In genomic region chr9:63462296-63462695, GRCm38 (mm10) we compare ENCODE assay signal across 9 mouse cellular contexts.
DNase-seq lines count a peak whose midpoint lies in the region; ATAC-seq and TF ChIP-seq lines count a peak whose summit lies in the region.
"Had no signal": no experiment of that assay in that cellular context is flagged by ENCODE, and none has a peak within 500 bp of the region (broad histone marks: within the 10 kb centered on the region; RNA-seq: fewer than 3 reads in every experiment).

No protein-coding gene starts in this region.

- no peak overlapping the region for H3K9ac ChIP-seq in kidney, postnatal 0 days (ENCODE audit: low read depth, low read length)
- no peak overlapping the region for H3K9ac ChIP-seq in liver, embryonic 13.5 days
- H3K9ac ChIP-seq: lung, embryonic 15.5 days had no signal

- H3K9me3 ChIP-seq in kidney, postnatal 0 days (replicated peaks; ENCODE audit: low read length): no peaks in the 10 kb centered on the region
- H3K9me3 ChIP-seq in liver, embryonic 13.5 days (replicated peaks): no peaks in the 10 kb centered on the region
- H3K9me3 ChIP-seq: lung, embryonic 15.5 days had no signal

- 0 out of 2 replicates have a peak, but pooled peaks have one; percentile 28 for TF ChIP-seq CTCF in embryonic fibroblast, embryonic 13.5 days (IDR thresholded peaks at IDR 0.05; ENCODE audit: borderline replicate concordance, insufficient read depth, low read length)
- TF ChIP-seq CTCF in kidney, postnatal 0 days (IDR thresholded peaks at IDR 0.05; ENCODE audit: low read depth): peak; percentile 90

- ATAC-seq in kidney, postnatal 0 days (replicated peaks; ENCODE audit: low FRiP score, low read depth): no peak
- ATAC-seq in liver, embryonic 13.5 days (ENCODE audit: low read depth): no peak

- no peak for TF ChIP-seq POLR2A in embryonic fibroblast, embryonic 13.5 days (IDR thresholded peaks at IDR 0.05; ENCODE audit: low read depth, low read length)

- no peak overlapping the region for H3K27ac ChIP-seq in embryonic fibroblast, embryonic 13.5 days (ENCODE audit: insufficient read depth, low read length)
- no peak overlapping the region for H3K27ac ChIP-seq in kidney, postnatal 0 days
- no peak overlapping the region for H3K27ac ChIP-seq in liver, embryonic 13.5 days
- H3K27ac ChIP-seq: lung, embryonic 15.5 days had no signal

- H3K36me3 ChIP-seq in kidney, postnatal 0 days (ENCODE audit: insufficient read depth, low read length): no peaks in the 10 kb centered on the region
- H3K36me3 ChIP-seq in liver, embryonic 13.5 days: no peaks in the 10 kb centered on the region
- H3K36me3 ChIP-seq: lung, embryonic 15.5 days had no signal

- 65% methylated on average over 2 of the region's 2 CpGs for WGBS in kidney, postnatal 0 days
- 43% methylated on average over 2 of the region's 2 CpGs for WGBS in liver, embryonic 13.5 days (ENCODE audit: insufficient replicate concordance)

- no peaks in the 10 kb centered on the region for H3K4me1 ChIP-seq in embryonic fibroblast, embryonic 13.5 days (ENCODE audit: control insufficient read depth, insufficient read depth, low read length)
- H3K4me1 ChIP-seq in kidney, postnatal 0 days (replicated peaks; ENCODE audit: insufficient read depth, low read length): no peaks in the 10 kb centered on the region
- H3K4me1 ChIP-seq in liver, embryonic 13.5 days (replicated peaks): no peaks in the 10 kb centered on the region
- H3K4me1 ChIP-seq: lung, embryonic 15.5 days had no signal

- H3K27me3 ChIP-seq in kidney, postnatal 0 days (ENCODE audit: insufficient read depth, low read length): no peaks in the 10 kb centered on the region
- no peaks in the 10 kb centered on the region for H3K27me3 ChIP-seq in liver, embryonic 13.5 days

- no peak overlapping the region for H3K4me2 ChIP-seq in kidney, postnatal 0 days (ENCODE audit: low read length)
- H3K4me2 ChIP-seq in liver, embryonic 13.5 days: no peak overlapping the region
- H3K4me2 ChIP-seq: lung, embryonic 15.5 days had no signal

- H3K4me3 ChIP-seq in embryonic fibroblast, embryonic 13.5 days (ENCODE audit: insufficient read depth, low read length): no peak overlapping the region
- no peak overlapping the region for H3K4me3 ChIP-seq in kidney, postnatal 0 days (replicated peaks; ENCODE audit: low read depth, low read length)
- no peak overlapping the region for H3K4me3 ChIP-seq in liver, embryonic 13.5 days (replicated peaks)
- H3K4me3 ChIP-seq: lung, embryonic 15.5 days had no signal

- peak; percentile 86 for DNase-seq in urinary bladder, postnatal 14 days (ENCODE audit: low spot score)
- no peak for DNase-seq in urinary bladder, adult 2 months (ENCODE audit: low spot score)
- peak; percentile 44 to 52 for DNase-seq in adrenal gland, postnatal 4 days (ENCODE audit: low spot score in 2 of 2)
- DNase-seq in kidney, postnatal 0 days (ENCODE audit: low spot score): peak; percentile 89
- DNase-seq in liver, embryonic 13.5 days: peak; percentile 47
- DNase-seq in right cerebral cortex, adult 2 months (ENCODE audit: low spot score in 2 of 2): peak; percentile 85 to 87
- DNase-seq in yolk sac, embryonic 10.5 days (ENCODE audit: low spot score): peak; percentile 31
